8 mouse cellular contexts compared by ENCODE assay signal in the genomic region with DNA sequence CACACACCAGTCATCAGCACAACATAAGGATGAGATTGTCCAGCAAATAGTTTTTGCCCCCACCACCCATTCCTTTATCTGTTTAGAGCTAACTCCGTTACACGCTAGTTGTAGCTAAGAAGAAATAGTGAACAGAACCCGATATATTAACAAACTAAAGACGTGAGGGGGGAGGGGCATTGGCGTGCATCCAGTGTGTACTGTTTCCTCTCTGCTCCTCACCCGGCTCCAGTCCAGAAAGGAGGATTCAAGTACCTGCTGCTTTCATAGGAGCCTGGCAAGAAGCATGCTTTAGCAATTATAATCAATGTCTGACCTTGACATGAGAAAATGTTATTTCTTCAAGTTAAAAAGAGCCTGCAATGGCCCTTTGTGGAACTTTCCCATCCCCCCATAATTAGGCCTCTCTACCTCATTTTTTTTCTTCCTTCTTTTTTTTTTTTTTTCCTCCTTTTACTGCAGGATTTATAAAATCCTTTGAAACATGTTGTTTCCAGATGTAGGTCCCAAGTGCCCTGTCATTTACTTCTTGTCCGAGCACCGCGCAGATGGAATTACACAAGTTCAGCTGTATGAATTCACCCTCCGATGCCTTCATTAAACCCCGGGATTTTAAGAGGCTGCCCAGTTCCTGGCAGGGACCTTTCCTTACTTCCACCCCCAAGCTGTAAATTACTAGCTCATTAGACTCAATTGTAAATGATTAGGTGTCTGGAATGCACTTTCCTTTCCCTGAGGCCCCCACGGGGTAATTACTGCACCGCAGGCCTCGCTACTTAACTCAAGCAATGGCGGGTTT.
A peak's percentile ranks its signal among the peaks of the same experiment; 100 is the strongest.
DNase-seq lines count a peak whose midpoint lies in the region; ATAC-seq and TF ChIP-seq lines count a peak whose summit lies in the region.

No protein-coding gene starts in this region.

- DNase-seq in heart, postnatal 25 days (ENCODE audit: low spot score), result no peak
- DNase-seq in kidney, adult 8-10 months, result peak; percentile 6 to 22
- DNase-seq in midbrain, postnatal 0 days (ENCODE audit: low spot score), result peak; percentile 46
- DNase-seq in B cell, adult 2 months, result no peak
- DNase-seq in thymus, adult 2 months, result no peak
- no peak for DNase-seq in layer of hippocampus, postnatal 14 days (ENCODE audit: low spot score in 2 of 2)

- H3K4me2 ChIP-seq in heart, embryonic 13.5 days, result peak overlapping the region; percentile 38
- H3K4me2 ChIP-seq in embryonic facial prominence, embryonic 13.5 days, result peak overlapping the region; percentile 47
- H3K4me2 ChIP-seq in midbrain, postnatal 0 days (ENCODE audit: low read depth, low read length, poor library complexity, severe bottlenecking), result peak overlapping the region; percentile 22

- no peak for TF ChIP-seq POLR2A in thymus, adult 2 months (IDR thresholded peaks at IDR 0.05; ENCODE audit: control insufficient read depth, extremely low read depth, insufficient read depth, low read length, poor library complexity)

- TF ChIP-seq CTCF in midbrain, postnatal 0 days (IDR thresholded peaks at IDR 0.05), result no peak
- no peak for TF ChIP-seq CTCF in thymus, adult 2 months (IDR thresholded peaks at IDR 0.05; ENCODE audit: borderline replicate concordance, control insufficient read depth, extremely low read depth, insufficient read depth, low read length, poor library complexity)

- H3K36me3 ChIP-seq in heart, embryonic 13.5 days, result no peaks in the 10 kb centered on the region
- H3K36me3 ChIP-seq in embryonic facial prominence, embryonic 13.5 days, result no peaks in the 10 kb centered on the region
- H3K36me3 ChIP-seq in midbrain, postnatal 0 days (ENCODE audit: insufficient read depth, low read length), result no peaks in the 10 kb centered on the region
- H3K36me3 ChIP-seq in thymus, adult 2 months (ENCODE audit: control insufficient read depth, insufficient read depth, low read length), result no peaks in the 10 kb centered on the region

- no peaks in the 10 kb centered on the region for H3K27me3 ChIP-seq in heart, embryonic 13.5 days (replicated peaks)
- H3K27me3 ChIP-seq in embryonic facial prominence, embryonic 13.5 days, result no peaks in the 10 kb centered on the region
- no peaks in the 10 kb centered on the region for H3K27me3 ChIP-seq in midbrain, postnatal 0 days (ENCODE audit: insufficient read depth, low read length)
- no peaks in the 10 kb centered on the region for H3K27me3 ChIP-seq in thymus, adult 2 months (ENCODE audit: control insufficient read depth, insufficient read depth, low read length)

- peaks cover 21% of the 10 kb centered on the region for H3K4me1 ChIP-seq in heart, embryonic 13.5 days
- H3K4me1 ChIP-seq in embryonic facial prominence, embryonic 13.5 days, result peaks cover 44% of the 10 kb centered on the region
- H3K4me1 ChIP-seq in midbrain, postnatal 0 days (ENCODE audit: insufficient read depth, low read length), result no peaks in the 10 kb centered on the region
- no peaks in the 10 kb centered on the region for H3K4me1 ChIP-seq in thymus, adult 2 months (replicated peaks; ENCODE audit: control insufficient read depth, insufficient read depth, low read length)

- H3K9me3 ChIP-seq in heart, embryonic 13.5 days, result no peaks in the 10 kb centered on the region
- H3K9me3 ChIP-seq in embryonic facial prominence, embryonic 13.5 days, result no peaks in the 10 kb centered on the region
- no peaks in the 10 kb centered on the region for H3K9me3 ChIP-seq in midbrain, postnatal 0 days (ENCODE audit: low read length)

- 47% methylated on average over 15 of the region's 15 CpGs for WGBS in heart, embryonic 13.5 days
- WGBS in embryonic facial prominence, embryonic 13.5 days, result 8% methylated on average over 15 of the region's 15 CpGs
- WGBS in midbrain, postnatal 0 days, result 28% methylated on average over 15 of the region's 15 CpGs
- WGBS in thymus, adult 2 months, result 89% methylated on average over 15 of the region's 15 CpGs

- H3K4me3 ChIP-seq in heart, embryonic 13.5 days, result no peak overlapping the region
- peak overlapping the region; percentile 2; the same call in 1 of the 2 replicates for H3K4me3 ChIP-seq in embryonic facial prominence, embryonic 13.5 days
- no peak overlapping the region for H3K4me3 ChIP-seq in midbrain, postnatal 0 days (ENCODE audit: low read depth, low read length)
- H3K4me3 ChIP-seq in thymus, adult 2 months (ENCODE audit: control insufficient read depth, insufficient read depth, low read length), result no peak overlapping the region

- H3K9ac ChIP-seq in heart, embryonic 13.5 days, result no peak overlapping the region
- H3K9ac ChIP-seq in embryonic facial prominence, embryonic 13.5 days, result peak overlapping the region; percentile 36; the same call in 1 of the 2 replicates
- no peak overlapping the region for H3K9ac ChIP-seq in midbrain, postnatal 0 days (replicated peaks; ENCODE audit: low read length, poor library complexity, severe bottlenecking)

- intact Hi-C loops in heart, postnatal 25 days (cut with DNase I), result no loop called here

- no peak for ATAC-seq in heart, embryonic 13.5 days (ENCODE audit: extremely low read depth, insufficient number of reproducible peaks, low FRiP score, low TSS enrichment)
- no peak for ATAC-seq in embryonic facial prominence, embryonic 13.5 days (ENCODE audit: insufficient number of reproducible peaks, insufficient read depth, low FRiP score, low TSS enrichment, low read depth)
- no peak for ATAC-seq in midbrain, postnatal 0 days (ENCODE audit: low FRiP score)

- H3K27ac ChIP-seq in heart, embryonic 13.5 days (replicated peaks), result 0 out of 2 replicates have a peak overlapping the region, but pooled peaks have one; percentile 10
- peak overlapping the region; percentile 85 for H3K27ac ChIP-seq in embryonic facial prominence, embryonic 13.5 days
- H3K27ac ChIP-seq in midbrain, postnatal 0 days (ENCODE audit: low read depth, low read length), result no peak overlapping the region
- no peak overlapping the region for H3K27ac ChIP-seq in thymus, adult 2 months (ENCODE audit: control insufficient read depth, insufficient read depth, low read length)

Comparison
In these comparisons a context has a peak if more than half of its experiments do, and no peak if none do; other contexts are left out.
1. H3K27ac ChIP-seq: peak in heart, embryonic 13.5 days (single experiment) and embryonic facial prominence, embryonic 13.5 days (single experiment); none in midbrain, postnatal 0 days (single experiment) and thymus, adult 2 months (single experiment).
2. DNase-seq: peak in kidney, adult 8-10 months (2 of 2) and midbrain, postnatal 0 days (single experiment); none in heart, postnatal 25 days (single experiment), B cell, adult 2 months (0 of 2), thymus, adult 2 months (single experiment) and layer of hippocampus, postnatal 14 days (0 of 2).
3. Peak in every context shown above with its lines, with median percentiles within 50 percentile points of each other: H3K4me2 ChIP-seq.